Mouse (Mus musculus) midbrain, embryonic 13.5 days (tissue): ENCODE measurements around the gene Zbtb43. TPM values are rescaled to one million over a fixed set of nuclear protein-coding genes. Genes with fewer than 3 reads are reported as not detected.

Experiments
- ATAC-seq: fragments of 200-750 bp; cut with Nextera tagmentation; 2 replicates; pipeline ENCODE4 v1.8.0; 2017; ENCODE audit warnings: mild to moderate bottlenecking, moderate TSS enrichment, moderate library complexity
- H3K27ac ChIP-seq: fragments of 300-500 bp; sonication (generic); 2 replicates; pipeline ENCODE4 v1.5.1; 2015; ENCODE audit warnings: inconsistent platforms, mild to moderate bottlenecking, moderate library complexity
- H3K27me3 ChIP-seq: fragments of 300-500 bp; sonication (generic); 2 replicates; pipeline ENCODE4 v1.6.1; 2015; ENCODE audit warnings: mild to moderate bottlenecking, inconsistent platforms
- H3K36me3 ChIP-seq: fragments of 300-500 bp; sonication (generic); 2 replicates; pipeline ENCODE4 v1.6.1; 2015; ENCODE audit warnings: mild to moderate bottlenecking, inconsistent platforms
- H3K4me1 ChIP-seq: fragments of 300-500 bp; sonication (generic); replicated peaks from 2 replicates; pipeline ENCODE4 v1.6.1; 2015; ENCODE audit warnings: inconsistent platforms
- H3K4me2 ChIP-seq: fragments of 300-500 bp; sonication (generic); replicated peaks from 2 replicates; pipeline ENCODE4 v1.6.1; 2015; ENCODE audit warnings: moderate library complexity, mild to moderate bottlenecking, inconsistent platforms
- H3K4me3 ChIP-seq: fragments of 300-500 bp; sonication (generic); replicated peaks from 2 replicates; pipeline ENCODE4 v1.5.1; 2015; ENCODE audit warnings: mild to moderate bottlenecking, inconsistent platforms
- H3K9ac ChIP-seq: fragments of 300-500 bp; sonication (generic); replicated peaks from 2 replicates; pipeline ENCODE4 v1.6.1; 2015; ENCODE audit warnings: mild to moderate bottlenecking, inconsistent platforms
- H3K9me3 ChIP-seq: fragments of 300-500 bp; sonication (generic); 2 replicates; pipeline ENCODE4 v1.6.1; 2016; ENCODE audit warnings: mild to moderate bottlenecking, inconsistent platforms
- WGBS: fragments of 180-500 bp; shearing (Covaris S2); methylation state at CpG from one replicate; pipeline ENCODE4 v1.1.7; 2015; 5-methylcytosine and 5-hydroxymethylcytosine counted together
- polyA plus RNA-seq: library from polyadenylated mRNA; unstranded; fragments of >200 nt; fragmentation: Nextera tagmentation; extraction: Ambion mirVana; gene quantifications from 2 replicates; pipeline ENCODE4 v1.2.1, GENCODE M21; 2015

Zbtb43 gene
- polyA plus RNA-seq, result 29.0 and 29.7 TPM in 2 replicates

DNA sequence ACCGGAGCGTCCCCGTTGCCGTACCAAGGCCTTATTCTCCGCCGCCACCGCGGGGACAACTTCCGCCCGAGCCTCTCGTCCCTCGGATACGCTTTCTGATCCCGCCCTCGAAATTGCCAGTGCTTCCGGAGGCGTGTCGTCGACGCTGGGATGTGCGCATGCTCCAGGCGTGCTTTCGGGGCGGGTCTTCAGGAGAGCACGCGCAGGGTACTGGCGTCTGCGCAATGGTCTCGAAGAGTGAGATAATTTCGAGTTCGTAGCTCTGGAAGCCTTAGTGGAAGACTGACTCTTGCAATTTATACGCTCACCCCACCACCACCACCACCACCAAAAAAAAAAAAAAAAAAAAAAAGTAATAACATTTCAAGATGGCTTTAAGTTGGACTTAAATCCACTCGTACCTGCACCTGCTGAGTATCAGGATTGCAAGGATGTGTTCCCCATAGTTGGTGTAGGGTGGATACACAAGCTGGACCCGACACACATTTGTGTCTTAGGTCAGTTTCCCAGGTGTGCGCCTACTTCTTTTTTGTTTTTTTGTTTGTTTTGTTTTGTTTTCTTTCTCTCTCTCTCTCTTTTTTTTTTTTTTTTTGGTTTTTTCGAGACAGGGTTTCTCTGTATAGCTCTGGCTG lies at the start of gene Zbtb43:
Gene Zbtb43, minus strand, starts transcription at position 94 of the 632 bp plus-strand sequence.
- peaks cover 6% of the 10 kb centered on the region for H3K36me3 ChIP-seq
- 0 out of 2 replicates have a peak, but pooled peaks cover 5% of the 10 kb centered on the region for H3K27me3 ChIP-seq
- WGBS, result 6% methylated on average over 36 of the region's 36 CpGs
- H3K4me2 ChIP-seq, result peak within 1 kb of the TSS; percentile 94
- H3K4me1 ChIP-seq, result peaks cover 31% of the 10 kb centered on the region
- peak within 1 kb of the TSS; percentile 98 for H3K4me3 ChIP-seq
- H3K27ac ChIP-seq, result peak within 1 kb of the TSS; percentile 58; the same call in 1 of the 2 replicates
- ATAC-seq, result peak; percentile 96
- peak within 1 kb of the TSS; percentile 97 for H3K9ac ChIP-seq
- H3K9me3 ChIP-seq, result no peaks in the 10 kb centered on the region

DNA sequence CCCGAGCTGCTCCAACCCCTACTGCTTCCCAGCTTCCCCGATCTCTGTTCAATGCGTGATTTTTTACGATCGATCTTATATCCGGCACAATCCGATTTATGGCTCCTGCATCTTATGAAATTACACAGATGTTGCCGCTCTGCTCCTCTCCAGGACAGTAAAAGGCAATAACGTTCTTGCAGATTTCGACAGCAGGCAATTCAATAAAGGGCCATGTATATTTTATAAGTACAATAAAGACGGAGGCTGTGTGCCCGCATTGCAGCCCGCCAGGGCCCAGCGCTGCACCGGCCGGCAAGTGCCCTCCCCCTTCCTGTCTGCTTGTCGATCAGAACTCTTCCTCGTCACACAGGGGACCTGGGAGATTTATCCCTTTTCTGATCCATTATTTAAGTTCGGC lies 47.5 kb upstream of the Zbtb43 start:
- no peaks in the 10 kb centered on the region for H3K4me1 ChIP-seq
- H3K9me3 ChIP-seq, result no peaks in the 10 kb centered on the region; the same call in 1 of the 2 replicates
- H3K4me2 ChIP-seq, result no peak overlapping the region
- no peak for ATAC-seq
- H3K27me3 ChIP-seq, result no peaks in the 10 kb centered on the region
- H3K36me3 ChIP-seq, result no peaks in the 10 kb centered on the region
- H3K9ac ChIP-seq, result no peak overlapping the region
- H3K27ac ChIP-seq, result no peak overlapping the region
- 67% methylated on average over 19 of the region's 19 CpGs for WGBS
- no peak overlapping the region for H3K4me3 ChIP-seq

DNA sequence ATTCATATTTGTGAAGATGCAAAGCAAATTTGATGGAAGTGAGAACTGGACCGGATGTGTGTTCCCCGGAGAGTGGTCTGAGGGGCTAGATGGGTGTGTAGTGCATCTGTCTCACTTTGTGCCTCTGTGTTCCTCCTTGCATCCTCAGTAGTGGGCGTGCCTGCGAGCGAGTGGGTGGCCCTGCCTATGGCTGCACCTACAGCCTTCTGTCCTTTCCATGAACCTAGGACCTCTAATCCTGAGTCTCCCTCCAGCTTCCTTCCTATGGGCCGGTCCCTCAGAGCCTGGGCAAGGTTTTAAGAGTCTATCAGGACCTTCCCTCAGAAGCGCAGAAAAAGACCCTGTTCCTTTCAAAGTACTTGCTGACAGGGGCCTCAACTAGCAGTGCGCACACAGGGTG lies 47.1 kb upstream of the Zbtb43 start:
- Histone ChIP-seq H3K4me2 (no peak overlapping the region), H3K36me3 (no peaks in the 10 kb centered on the region), H3K27ac (no peak overlapping the region), H3K9ac (no peak overlapping the region), H3K4me3 (no peak overlapping the region), H3K9me3 (no peaks in the 10 kb centered on the region; the same call in 1 of the 2 replicates), H3K4me1 (no peaks in the 10 kb centered on the region), H3K27me3 (no peaks in the 10 kb centered on the region)
- WGBS, result 86% methylated on average over 8 of the region's 8 CpGs
- no peak for ATAC-seq

DNA sequence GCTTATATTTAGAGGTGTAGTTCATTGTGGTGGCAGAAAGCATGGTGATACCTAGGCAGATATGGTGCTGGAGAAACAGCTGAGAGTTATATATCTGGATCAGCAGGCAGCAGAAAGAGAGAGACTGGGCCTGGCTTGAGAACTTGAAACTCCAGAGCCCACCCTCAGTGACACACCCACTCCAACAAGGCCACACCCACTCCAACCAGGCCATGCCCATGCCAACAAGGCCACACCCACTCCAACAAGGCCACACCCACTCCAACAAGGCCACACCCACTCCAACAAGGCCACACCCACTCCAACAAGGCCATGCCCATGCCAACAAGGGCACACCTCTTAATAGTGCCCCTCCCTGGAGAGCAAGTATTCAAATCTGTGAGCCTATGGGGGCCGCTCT lies 42.4 kb upstream of the Zbtb43 start:
- no peak overlapping the region for H3K27ac ChIP-seq
- no peak overlapping the region for H3K4me2 ChIP-seq
- no peak overlapping the region for H3K4me3 ChIP-seq
- H3K9ac ChIP-seq, result no peak overlapping the region
- ATAC-seq, result no peak
- no peaks in the 10 kb centered on the region for H3K36me3 ChIP-seq
- no peaks in the 10 kb centered on the region for H3K4me1 ChIP-seq
- WGBS, result 100% methylated on average over 1 of the region's 1 CpGs
- H3K9me3 ChIP-seq, result no peaks in the 10 kb centered on the region
- H3K27me3 ChIP-seq, result no peaks in the 10 kb centered on the region

DNA sequence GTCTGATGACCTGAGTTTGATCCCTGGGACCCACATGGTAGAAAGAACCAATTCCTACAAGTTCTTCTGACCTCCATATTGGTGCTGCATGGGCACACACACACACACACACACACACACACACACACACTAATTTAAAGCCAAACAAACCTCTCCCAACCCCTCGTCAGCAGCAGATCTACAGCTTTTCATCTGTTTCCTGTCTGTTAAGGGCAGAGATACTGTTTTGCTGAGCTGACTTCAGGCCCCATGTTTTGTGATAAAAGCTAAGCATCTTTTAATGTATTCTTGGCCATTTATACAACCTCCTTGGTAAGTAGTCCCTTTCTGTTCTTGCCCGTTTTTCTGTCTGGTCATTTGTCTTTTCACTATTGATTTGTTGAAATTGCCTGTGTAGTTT lies 34.2 kb upstream of the Zbtb43 start:
- H3K27ac ChIP-seq, result no peak overlapping the region
- no peak overlapping the region for H3K4me2 ChIP-seq
- ATAC-seq, result no peak
- H3K36me3 ChIP-seq, result no peaks in the 10 kb centered on the region
- no peak overlapping the region for H3K9ac ChIP-seq
- WGBS, result 55% methylated on average over 2 of the region's 2 CpGs
- H3K4me1 ChIP-seq, result no peaks in the 10 kb centered on the region
- H3K27me3 ChIP-seq, result no peaks in the 10 kb centered on the region
- 0 out of 2 replicates have a peak, but pooled peaks cover 8% of the 10 kb centered on the region for H3K9me3 ChIP-seq
- H3K4me3 ChIP-seq, result no peak overlapping the region

DNA sequence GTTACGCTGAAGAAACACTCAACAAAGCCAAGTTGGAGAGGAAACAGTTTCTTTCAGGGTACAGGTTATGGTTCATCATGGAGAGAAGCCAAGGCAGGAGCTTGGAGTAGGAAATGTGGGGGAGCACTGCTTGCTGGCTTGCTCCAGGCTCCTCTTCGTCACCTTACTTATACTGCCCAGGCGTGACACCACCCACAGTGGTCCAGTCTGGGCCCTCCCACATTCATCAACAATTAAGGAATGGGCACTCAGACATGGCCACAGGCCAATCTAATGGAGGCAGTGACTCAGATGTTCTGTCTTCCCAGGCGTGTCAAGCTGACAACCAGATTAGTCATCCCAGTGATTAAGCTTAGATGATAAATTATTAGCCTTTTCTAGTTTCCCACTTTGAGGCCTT lies 29.9 kb upstream of the Zbtb43 start:
- Histone ChIP-seq H3K4me1 (no peaks in the 10 kb centered on the region), H3K9ac (no peak overlapping the region), H3K27me3 (no peaks in the 10 kb centered on the region), H3K4me2 (no peak overlapping the region), H3K9me3 (0 out of 2 replicates have a peak, but pooled peaks cover 8% of the 10 kb centered on the region), H3K27ac (no peak overlapping the region), H3K4me3 (no peak overlapping the region), H3K36me3 (no peaks in the 10 kb centered on the region)
- 78% methylated on average over 4 of the region's 4 CpGs for WGBS
- no peak for ATAC-seq

DNA sequence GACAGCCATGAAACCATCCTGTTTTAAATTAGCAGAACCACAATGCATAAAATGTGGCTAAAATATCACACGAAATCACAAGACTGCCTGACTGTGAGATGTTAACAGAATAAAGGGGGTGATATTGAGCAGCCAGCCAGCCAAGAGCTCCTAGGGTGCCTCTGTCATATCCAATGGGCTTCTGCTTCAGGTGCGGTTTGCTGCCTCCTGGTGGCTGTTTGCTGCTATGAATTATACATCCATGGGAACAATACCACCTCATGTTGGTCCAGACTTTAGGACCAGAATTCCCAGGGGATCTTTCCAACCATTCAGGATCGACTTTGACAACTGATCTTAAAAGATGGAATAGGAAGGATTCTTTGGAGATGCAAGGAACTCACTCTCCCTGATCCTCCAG lies 27.3 kb upstream of the Zbtb43 start:
- 53% methylated on average over 3 of the region's 3 CpGs for WGBS
- ATAC-seq, result no peak
- no peak overlapping the region for H3K4me2 ChIP-seq
- no peak overlapping the region for H3K27ac ChIP-seq
- H3K9me3 ChIP-seq, result 0 out of 2 replicates have a peak, but pooled peaks cover 8% of the 10 kb centered on the region
- H3K4me3 ChIP-seq, result no peak overlapping the region
- no peaks in the 10 kb centered on the region for H3K4me1 ChIP-seq
- no peaks in the 10 kb centered on the region for H3K27me3 ChIP-seq
- no peak overlapping the region for H3K9ac ChIP-seq
- no peaks in the 10 kb centered on the region for H3K36me3 ChIP-seq

DNA sequence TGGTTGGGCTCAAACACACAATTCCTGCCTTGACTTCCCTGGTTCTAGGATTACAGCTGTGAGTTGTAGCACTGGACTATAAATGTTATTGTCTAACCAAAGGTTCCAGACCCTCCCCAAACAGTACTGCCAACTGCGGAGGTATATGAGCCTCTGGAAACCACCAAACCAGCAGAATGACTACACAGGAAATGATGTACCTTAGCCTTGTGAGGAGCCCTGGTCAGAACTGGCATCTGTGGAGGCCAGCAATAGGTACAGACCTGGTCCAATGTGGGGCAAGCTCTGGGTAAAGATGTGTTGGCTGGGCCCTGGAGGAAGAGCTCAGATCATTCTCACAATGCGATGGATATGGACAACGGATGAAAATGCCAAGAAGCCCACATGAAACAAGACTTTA lies 23.7 kb upstream of the Zbtb43 start:
- H3K4me1 ChIP-seq, result peaks cover 10% of the 10 kb centered on the region; the same call in 1 of the 2 replicates
- H3K4me3 ChIP-seq, result no peak overlapping the region
- no peak overlapping the region for H3K27ac ChIP-seq
- no peaks in the 10 kb centered on the region for H3K9me3 ChIP-seq
- no peak overlapping the region for H3K9ac ChIP-seq
- WGBS, result 93% methylated on average over 3 of the region's 3 CpGs
- peaks cover 8% of the 10 kb centered on the region; the same call in 1 of the 2 replicates for H3K27me3 ChIP-seq
- no peaks in the 10 kb centered on the region for H3K36me3 ChIP-seq
- no peak overlapping the region for H3K4me2 ChIP-seq
- ATAC-seq, result no peak

DNA sequence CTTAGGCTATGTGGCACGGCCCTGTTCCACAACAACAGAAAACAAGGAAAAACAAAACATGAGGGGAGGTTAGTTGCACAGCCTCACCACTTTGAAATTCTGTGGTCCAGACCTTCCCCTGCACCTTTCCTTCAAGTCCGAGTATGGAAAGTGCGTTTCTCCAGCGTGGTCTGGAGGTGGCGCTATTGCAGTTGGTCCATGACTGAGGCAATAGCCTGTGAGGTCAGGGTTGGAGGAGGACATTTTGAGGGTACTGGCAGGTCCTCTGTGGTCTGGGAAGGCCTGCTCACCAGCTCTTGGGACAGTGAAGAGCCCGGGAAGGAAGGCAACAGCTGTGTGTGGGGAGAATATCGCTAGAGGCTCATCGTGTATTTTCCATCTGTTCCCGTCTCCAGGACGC lies 21.2 kb upstream of the Zbtb43 start:
- Histone ChIP-seq H3K9me3 (no peaks in the 10 kb centered on the region), H3K27ac (no peak overlapping the region), H3K9ac (no peak overlapping the region), H3K4me1 (peaks cover 10% of the 10 kb centered on the region; the same call in 1 of the 2 replicates), H3K27me3 (peaks cover 20% of the 10 kb centered on the region), H3K4me3 (no peak overlapping the region), H3K36me3 (no peaks in the 10 kb centered on the region), H3K4me2 (no peak overlapping the region)
- 63% methylated on average over 10 of the region's 10 CpGs for WGBS
- ATAC-seq, result no peak

DNA sequence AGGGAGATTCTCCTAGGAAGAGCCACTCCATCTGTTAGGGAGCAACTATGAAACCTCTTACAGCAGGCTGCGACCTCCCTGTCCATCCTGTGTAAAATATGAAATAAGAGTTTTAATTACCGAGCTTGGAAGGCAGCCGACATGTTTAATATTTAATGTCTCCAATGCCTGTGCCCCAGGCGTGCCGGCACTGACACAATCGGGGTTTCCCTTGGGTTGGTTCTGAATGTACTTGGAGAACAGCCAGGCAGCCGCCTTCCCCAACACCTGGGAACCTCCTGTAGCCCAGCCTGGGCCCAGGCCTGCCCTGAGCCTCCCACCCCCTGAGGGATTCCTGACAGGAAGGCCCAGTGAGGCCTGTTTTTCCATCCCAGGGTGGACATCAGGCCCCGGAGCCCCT lies 19.0 kb upstream of the Zbtb43 start:
- Histone ChIP-seq H3K4me3 (no peak overlapping the region), H3K9me3 (no peaks in the 10 kb centered on the region), H3K9ac (no peak overlapping the region), H3K4me1 (peaks cover 10% of the 10 kb centered on the region; the same call in 1 of the 2 replicates), H3K27me3 (peaks cover 20% of the 10 kb centered on the region), H3K4me2 (no peak overlapping the region), H3K36me3 (no peaks in the 10 kb centered on the region), H3K27ac (0 out of 2 replicates have a peak overlapping the region, but pooled peaks have one; percentile 19)
- ATAC-seq, result peak; percentile 48; the same call in 1 of the 2 replicates
- WGBS, result 58% methylated on average over 8 of the region's 8 CpGs

DNA sequence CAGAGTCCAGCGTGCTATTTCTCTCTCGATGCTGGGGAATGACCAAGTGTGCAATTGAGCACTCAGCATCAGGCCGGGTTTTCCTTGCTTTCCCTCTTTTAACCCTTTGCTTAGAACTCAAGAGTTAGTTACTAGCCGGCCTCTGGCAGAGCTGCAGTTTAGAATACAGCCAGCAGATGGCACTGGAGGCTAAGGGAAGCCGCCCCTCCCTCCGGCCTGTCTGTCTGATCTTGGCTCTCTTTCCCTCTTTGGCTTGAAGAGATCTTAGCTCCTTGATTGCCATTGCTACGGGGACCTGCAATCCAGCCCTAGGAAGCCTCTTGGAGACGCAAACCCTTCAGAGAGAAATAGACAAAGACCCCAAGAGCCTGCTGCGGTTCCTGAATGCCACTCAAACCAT lies 18.5 kb upstream of the Zbtb43 start:
- Histone ChIP-seq H3K4me3 (no peak overlapping the region), H3K4me2 (no peak overlapping the region), H3K27ac (no peak overlapping the region), H3K9me3 (no peaks in the 10 kb centered on the region), H3K36me3 (no peaks in the 10 kb centered on the region), H3K27me3 (peaks cover 20% of the 10 kb centered on the region), H3K4me1 (peaks cover 10% of the 10 kb centered on the region; the same call in 1 of the 2 replicates), H3K9ac (no peak overlapping the region)
- ATAC-seq, result peak; percentile 68
- 7% methylated on average over 9 of the region's 9 CpGs for WGBS

DNA sequence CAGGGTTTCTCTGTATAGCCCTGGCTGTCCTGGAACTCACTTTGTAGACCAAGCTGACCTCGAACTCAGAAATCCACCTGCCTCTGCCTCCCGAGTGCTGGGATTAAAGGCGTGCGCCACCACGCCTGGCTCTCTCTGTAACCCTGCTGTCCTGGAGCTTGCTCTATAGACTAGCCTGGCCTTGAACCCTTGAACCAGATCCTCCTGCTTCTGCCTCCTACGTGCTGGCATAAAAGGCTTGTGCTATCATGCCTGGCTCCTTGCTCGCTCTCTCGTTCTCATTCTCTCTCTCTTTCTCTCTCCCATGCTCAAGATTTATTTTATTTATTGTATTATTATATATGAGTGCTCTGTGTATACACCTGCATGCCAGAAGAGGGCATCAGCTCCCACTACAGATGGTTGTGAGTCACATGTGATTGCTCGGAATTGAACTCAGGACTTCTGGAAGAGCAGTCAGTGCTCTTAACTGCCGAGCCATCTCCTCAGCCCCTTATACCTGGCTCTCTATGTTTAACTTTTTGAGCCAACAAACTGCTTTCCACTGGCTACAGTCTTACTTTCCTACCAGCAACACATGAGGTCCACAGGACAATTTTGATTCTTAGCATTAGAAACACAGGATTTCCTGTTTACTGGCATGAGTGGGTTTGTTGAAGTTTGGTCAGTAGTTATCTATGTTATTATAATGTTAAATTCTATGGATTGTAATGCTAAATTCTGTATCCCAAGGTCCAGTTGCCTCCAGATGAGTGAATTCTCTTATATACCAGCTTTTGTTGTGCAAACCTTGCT lies 9.8 kb upstream of the Zbtb43 start:
- Histone ChIP-seq H3K4me2 (no peak overlapping the region), H3K9ac (no peak overlapping the region), H3K36me3 (no peaks in the 10 kb centered on the region), H3K27me3 (no peaks in the 10 kb centered on the region), H3K9me3 (no peaks in the 10 kb centered on the region), H3K4me3 (no peak overlapping the region), H3K4me1 (no peaks in the 10 kb centered on the region), H3K27ac (no peak overlapping the region)
- ATAC-seq, result no peak
- 92% methylated on average over 10 of the region's 10 CpGs for WGBS
